Mouse (Mus musculus) midbrain, postnatal 0 days (tissue): ENCODE data around the gene Slc6a4. TPM values are rescaled to one million over a fixed set of nuclear protein-coding genes. Genes with fewer than 3 reads are reported as not detected.

Source experiments
- ATAC-seq: fragments of 200-750 bp; cut with Nextera tagmentation; 2 replicates; pipeline ENCODE4 v1.8.0; 2017; ENCODE audit warnings: moderate number of reproducible peaks, mild to moderate bottlenecking, moderate TSS enrichment, moderate library complexity; ENCODE audit not compliant: low FRiP score
- DNase-seq: peaks from one replicate; pipeline ENCODE4 v3.0.0-alpha.2; 2015; ENCODE audit warnings: low spot score
- H3K27ac ChIP-seq: fragments of 300-500 bp; sonication (generic); 2 replicates; pipeline ENCODE4 v1.5.1; 2014; ENCODE audit warnings: low read depth, mild to moderate bottlenecking, low read length, mixed read lengths
- H3K27me3 ChIP-seq: fragments of 300-500 bp; sonication (generic); 2 replicates; pipeline ENCODE4 v1.6.1; 2014; ENCODE audit warnings: low read length, control low read depth, mixed read lengths; ENCODE audit not compliant: insufficient read depth
- H3K36me3 ChIP-seq: fragments of 300-500 bp; sonication (generic); 2 replicates; pipeline ENCODE4 v1.6.1; 2014; ENCODE audit warnings: low read length, control low read depth, mixed read lengths; ENCODE audit not compliant: insufficient read depth
- H3K4me1 ChIP-seq: fragments of 300-500 bp; sonication (generic); 2 replicates; pipeline ENCODE4 v1.6.1; 2014; ENCODE audit warnings: mild to moderate bottlenecking, control low read depth, antibody characterized with exemption, low read length, mixed read lengths; ENCODE audit not compliant: insufficient read depth
- H3K4me2 ChIP-seq: fragments of 300-500 bp; sonication (generic); 2 replicates; pipeline ENCODE4 v1.6.1; 2014; ENCODE audit warnings: low read depth, mild to moderate bottlenecking, low read length, mixed read lengths; ENCODE audit not compliant: poor library complexity, severe bottlenecking
- H3K4me3 ChIP-seq: fragments of 300-500 bp; sonication (generic); 2 replicates; pipeline ENCODE4 v1.5.1; 2014; ENCODE audit warnings: low read depth, mild to moderate bottlenecking, low read length, moderate library complexity
- H3K9ac ChIP-seq: fragments of 300-500 bp; sonication (generic); replicated peaks from 2 replicates; pipeline ENCODE4 v1.6.1; 2014; ENCODE audit warnings: mild to moderate bottlenecking, low read length, moderate library complexity, mixed read lengths; ENCODE audit not compliant: poor library complexity, severe bottlenecking
- H3K9me3 ChIP-seq: fragments of 300-500 bp; sonication (generic); 2 replicates; pipeline ENCODE4 v1.6.1; 2016; ENCODE audit warnings: low read length, control low read depth
- CTCF ChIP-seq: IDR thresholded peaks from 2 replicates; pipeline ENCODE4 v1.5.1; 2016; ENCODE audit warnings: antibody characterized with exemption, mild to moderate bottlenecking
- WGBS: fragments of 180-500 bp; shearing (Covaris S2); extraction: QIAGEN DNeasy Blood & Tissue Kit; methylation state at CpG from one replicate; pipeline ENCODE4 v1.1.7; 2014; 5-methylcytosine and 5-hydroxymethylcytosine counted together
- polyA plus RNA-seq: library from polyadenylated mRNA; unstranded; fragments of >200 nt; fragmentation: Nextera tagmentation; extraction: Ambion mirVana; gene quantifications from 2 replicates; pipeline ENCODE4 v1.2.1, GENCODE M21; 2015
- total RNA-seq: library from RNA; depleted of rRNA; stranded (reverse); fragments of >200 nt; gene quantifications from 2 replicates; pipeline ENCODE4 v1.2.3, GENCODE M21; 2014

The Slc6a4 gene
- total and polyA plus RNA-seq, 2 experiments from 2014 or later = 9.9 to 27.6 TPM

GRCm38 (mm10) chr11:76995966-76996672 is 2.3 kb upstream of the Slc6a4 start:
- no peak for TF ChIP-seq CTCF
- Histone ChIP-seq H3K36me3 (no peaks in the 10 kb centered on the region), H3K27me3 (peaks cover 32% of the 10 kb centered on the region), H3K27ac (no peak overlapping the region), H3K9ac (no peak overlapping the region), H3K4me2 (no peak overlapping the region), H3K4me3 (no peak overlapping the region), H3K4me1 (no peaks in the 10 kb centered on the region), H3K9me3 (no peaks in the 10 kb centered on the region)
- ATAC-seq (no peak), DNase-seq (no peak)
- WGBS = 57% methylated on average over 20 of the region's 20 CpGs

GRCm38 (mm10) chr11:76997305-76997704 is 1.1 kb upstream of the Slc6a4 start:
- Histone ChIP-seq H3K9ac (0 out of 2 replicates have a peak overlapping the region, but pooled peaks have one; percentile 13), H3K4me1 (no peaks in the 10 kb centered on the region), H3K4me3 (peak overlapping the region; percentile 47), H3K27ac (no peak overlapping the region), H3K9me3 (no peaks in the 10 kb centered on the region), H3K36me3 (no peaks in the 10 kb centered on the region), H3K4me2 (peak overlapping the region; percentile 85), H3K27me3 (peaks cover 38% of the 10 kb centered on the region)
- TF ChIP-seq CTCF = peak; percentile 84
- DNase-seq = peak; percentile 74
- ATAC-seq = no peak
- under 1% methylated on average over 21 of the region's 21 CpGs for WGBS

GRCm38 (mm10) chr11:76998705-76999226 is 363 bp downstream of the Slc6a4 start:
- no peak overlapping the region for H3K9ac ChIP-seq

GRCm38 (mm10) chr11:77000741-77001140 is 2.3 kb downstream of the Slc6a4 start:
- TF ChIP-seq CTCF = no peak
- Histone ChIP-seq H3K4me1 (no peaks in the 10 kb centered on the region), H3K36me3 (no peaks in the 10 kb centered on the region), H3K9me3 (no peaks in the 10 kb centered on the region), H3K27me3 (peaks cover 38% of the 10 kb centered on the region), H3K4me2 (no peak overlapping the region), H3K27ac (no peak overlapping the region), H3K9ac (no peak overlapping the region), H3K4me3 (no peak overlapping the region)
- no peak for DNase-seq
- no peak for ATAC-seq
- 66% methylated on average over 5 of the region's 5 CpGs for WGBS

More at GRCm38 (mm10) chr11:76998705-76999226, 363 bp downstream of the Slc6a4 start:
- Histone ChIP-seq H3K4me1 (no peaks in the 10 kb centered on the region), H3K9me3 (no peaks in the 10 kb centered on the region), H3K4me3 (peak overlapping the region; percentile 47), H3K27ac (no peak overlapping the region), H3K27me3 (peaks cover 38% of the 10 kb centered on the region), H3K4me2 (peak overlapping the region; percentile 85), H3K36me3 (no peaks in the 10 kb centered on the region)
- DNase-seq (no peak), ATAC-seq (no peak)
- WGBS = 10% methylated on average over 24 of the region's 24 CpGs
- no peak for TF ChIP-seq CTCF

GRCm38 (mm10) chr11:77002361-77002760 is 4.0 kb downstream of the Slc6a4 start:
- no peak overlapping the region for H3K27ac ChIP-seq
- H3K36me3 ChIP-seq = no peaks in the 10 kb centered on the region
- H3K4me1 ChIP-seq = no peaks in the 10 kb centered on the region
- H3K4me2 ChIP-seq = no peak overlapping the region
- no peak for ATAC-seq
- WGBS = 70% methylated on average over 1 of the region's 1 CpGs
- H3K4me3 ChIP-seq = no peak overlapping the region
- no peak for DNase-seq
- peaks cover 28% of the 10 kb centered on the region for H3K27me3 ChIP-seq
- H3K9ac ChIP-seq = no peak overlapping the region
- TF ChIP-seq CTCF = no peak
- no peaks in the 10 kb centered on the region for H3K9me3 ChIP-seq

- Histone ChIP-seq H3K27me3 (peaks cover 8% of the 10 kb centered on the region), H3K4me3 (no peak overlapping the region), H3K36me3 (no peaks in the 10 kb centered on the region), H3K27ac (no peak overlapping the region), H3K4me2 (no peak overlapping the region), H3K9ac (no peak overlapping the region), H3K9me3 (no peaks in the 10 kb centered on the region), H3K4me1 (no peaks in the 10 kb centered on the region)
- WGBS = 56% methylated on average over 4 of the region's 4 CpGs
- no peak for TF ChIP-seq CTCF
- no peak for ATAC-seq
- no peak for DNase-seq
These were observed 7.5 kb downstream of the Slc6a4 start for GRCm38 (mm10) chr11:77005881-77006280.
